Mouse (Mus musculus) cerebellum, adult 2 months (tissue): ENCODE measurements around the gene Ak8.

Experiments
- CTCF ChIP-seq: fragments of 200-500 bp; IDR thresholded peaks from 2 replicates; pipeline ENCODE4 v1.5.1; 2011; ENCODE audit warnings: low read depth, mild to moderate bottlenecking, control low read depth, low read length, moderate library complexity, borderline replicate concordance; ENCODE audit not compliant: insufficient read depth
- POLR2A ChIP-seq: fragments of 200-500 bp; IDR thresholded peaks from 2 replicates; pipeline ENCODE4 v1.6.1; 2011; ENCODE audit warnings: low read length, control low read depth, borderline replicate concordance; ENCODE audit not compliant: insufficient read depth

DNA sequence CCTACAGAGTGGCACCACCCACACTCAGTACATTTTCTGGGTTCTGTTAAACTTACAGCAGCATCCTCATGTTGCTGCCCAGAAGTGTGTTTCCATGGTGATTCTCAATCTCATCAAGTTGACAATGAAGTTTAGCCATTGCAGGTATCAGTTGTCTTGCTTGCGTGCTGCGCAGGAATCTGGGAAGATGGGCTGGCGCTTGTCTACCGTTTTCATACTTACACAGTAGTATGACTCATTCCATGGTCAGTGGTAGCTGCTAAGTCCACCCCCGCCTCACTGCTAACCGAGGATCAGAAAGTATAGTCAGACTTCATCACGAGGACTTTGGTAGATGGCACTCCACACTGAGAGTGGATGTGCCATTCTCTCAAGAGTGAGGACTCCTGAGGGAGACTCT lies 46.6 kb upstream of the Ak8 start:
- TF ChIP-seq CTCF, result no peak
- no peak for TF ChIP-seq POLR2A
